ENCODE assay signal across 8 mouse cellular contexts in the genomic region with DNA sequence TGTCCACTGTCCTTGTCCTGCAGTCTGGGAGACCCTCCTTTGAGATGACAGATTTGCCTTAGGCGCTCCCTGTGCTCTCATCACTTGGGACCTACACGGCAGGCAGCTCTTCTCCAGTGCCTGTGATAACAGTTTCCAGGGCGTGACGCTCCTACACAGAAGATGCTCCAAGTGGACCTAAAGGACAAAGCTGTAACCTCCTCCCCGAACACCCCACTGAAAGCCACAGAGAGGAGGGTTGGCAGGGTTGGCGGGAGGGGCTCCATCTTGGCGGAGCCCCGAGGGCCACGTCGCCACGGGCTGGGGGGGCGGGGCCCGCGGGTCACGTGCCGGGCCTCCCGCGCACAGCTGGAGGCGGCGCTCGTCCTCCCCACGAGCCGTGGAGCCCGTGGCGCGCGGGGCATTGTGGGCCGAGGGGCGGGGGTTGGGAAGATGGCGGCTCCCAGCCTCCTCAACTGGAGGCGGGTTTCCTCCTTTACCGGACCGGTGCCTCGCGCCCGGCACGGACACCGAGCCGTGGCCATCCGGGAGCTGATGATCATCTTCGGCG. TPM values are rescaled to one million over a fixed set of nuclear protein-coding genes. Genes with fewer than 3 reads are reported as not detected.
DNase-seq lines count a peak whose midpoint lies in the region; ATAC-seq and TF ChIP-seq lines count a peak whose summit lies in the region.

No protein-coding gene starts in this region.

- peak overlapping the region; percentile 73 for H3K27ac ChIP-seq in forebrain, embryonic 12.5 days
- peak overlapping the region; percentile 58 for H3K27ac ChIP-seq in heart, postnatal 0 days (ENCODE audit: low read depth)
- H3K27ac ChIP-seq in liver, postnatal 0 days (ENCODE audit: low read depth) = peak overlapping the region; percentile 74
- H3K27ac ChIP-seq in neural tube, embryonic 13.5 days (replicated peaks) = peak overlapping the region; percentile 90

- H3K9ac ChIP-seq in forebrain, embryonic 12.5 days = peak overlapping the region; percentile 81
- peak overlapping the region; percentile 79 for H3K9ac ChIP-seq in heart, postnatal 0 days (replicated peaks; ENCODE audit: low read depth, low read length)
- H3K9ac ChIP-seq in liver, postnatal 0 days (replicated peaks) = peak overlapping the region; percentile 79
- H3K9ac ChIP-seq in neural tube, embryonic 13.5 days = peak overlapping the region; percentile 88

- peak overlapping the region; percentile 75 for H3K4me3 ChIP-seq in forebrain, embryonic 12.5 days (replicated peaks)
- peak overlapping the region; percentile 97 for H3K4me3 ChIP-seq in heart, postnatal 0 days (ENCODE audit: low read depth, low read length)
- peak overlapping the region; percentile 99 for H3K4me3 ChIP-seq in liver, postnatal 0 days (ENCODE audit: low read depth, low read length)
- peak overlapping the region; percentile 91 for H3K4me3 ChIP-seq in neural tube, embryonic 13.5 days

- under 1% methylated on average over 41 of the region's 42 CpGs for WGBS in forebrain, embryonic 12.5 days
- under 1% methylated on average over 42 of the region's 42 CpGs for WGBS in heart, postnatal 0 days
- under 1% methylated on average over 41 of the region's 42 CpGs for WGBS in liver, postnatal 0 days (ENCODE audit: insufficient replicate concordance)
- under 1% methylated on average over 42 of the region's 42 CpGs for WGBS in neural tube, embryonic 13.5 days

- TF ChIP-seq EP300 in heart, postnatal 0 days (IDR thresholded peaks at IDR 0.05; ENCODE audit: low read depth) = no peak
- TF ChIP-seq EP300 in liver, postnatal 0 days (IDR thresholded peaks at IDR 0.05; ENCODE audit: low read depth) = no peak

- H3K27me3 ChIP-seq in forebrain, embryonic 12.5 days = 0 out of 2 replicates have a peak, but pooled peaks cover 2% of the 10 kb centered on the region
- no peaks in the 10 kb centered on the region for H3K27me3 ChIP-seq in heart, postnatal 0 days (ENCODE audit: control insufficient read depth, insufficient read depth, low read length)
- no peaks in the 10 kb centered on the region for H3K27me3 ChIP-seq in liver, postnatal 0 days (ENCODE audit: insufficient read depth, low read length)
- no peaks in the 10 kb centered on the region for H3K27me3 ChIP-seq in neural tube, embryonic 13.5 days

- DNase-seq in ES-CJ7 (ENCODE audit: low read depth, low spot score) = peak; percentile 70
- DNase-seq in c-Kit-positive CD71-positive TER-119-positive erythroid progenitor cells, embryonic 14.5 days (ENCODE audit: low spot score) = peak; percentile 74
- peak; percentile 78 for DNase-seq in heart, postnatal 0 days (ENCODE audit: low spot score)
- peak; percentile 93 to 95 for DNase-seq in kidney, postnatal 4 days
- peak; percentile 93 for DNase-seq in liver, postnatal 0 days
- peak; percentile 55 for DNase-seq in telencephalon, adult 2 months (ENCODE audit: low read depth, low spot score)

- H3K4me1 ChIP-seq in forebrain, embryonic 12.5 days = peaks cover 15% of the 10 kb centered on the region
- H3K4me1 ChIP-seq in heart, postnatal 0 days (ENCODE audit: control insufficient read depth, insufficient read depth) = peaks cover 16% of the 10 kb centered on the region; the same call in 1 of the 2 replicates
- H3K4me1 ChIP-seq in liver, postnatal 0 days (ENCODE audit: insufficient read depth) = peaks cover 31% of the 10 kb centered on the region
- peaks cover 17% of the 10 kb centered on the region for H3K4me1 ChIP-seq in neural tube, embryonic 13.5 days (replicated peaks)

- TF ChIP-seq CTCF in heart, postnatal 0 days (IDR thresholded peaks at IDR 0.05; ENCODE audit: low read depth) = no peak
- no peak; the same call in 1 of the 2 replicates for TF ChIP-seq CTCF in liver, postnatal 0 days (IDR thresholded peaks at IDR 0.05; ENCODE audit: low read depth)

- peak overlapping the region; percentile 84 for H3K4me2 ChIP-seq in forebrain, embryonic 12.5 days
- peak overlapping the region; percentile 96 for H3K4me2 ChIP-seq in heart, postnatal 0 days (ENCODE audit: low read depth, low read length)
- H3K4me2 ChIP-seq in liver, postnatal 0 days (ENCODE audit: low read depth, low read length) = peak overlapping the region; percentile 99
- H3K4me2 ChIP-seq in neural tube, embryonic 13.5 days = peak overlapping the region; percentile 93

- peaks cover 3% of the 10 kb centered on the region for H3K36me3 ChIP-seq in forebrain, embryonic 12.5 days (replicated peaks)
- peaks cover 14% of the 10 kb centered on the region for H3K36me3 ChIP-seq in heart, postnatal 0 days (replicated peaks; ENCODE audit: control insufficient read depth, insufficient read depth, low read length)
- peaks cover 11% of the 10 kb centered on the region; the same call in 1 of the 2 replicates for H3K36me3 ChIP-seq in liver, postnatal 0 days (replicated peaks; ENCODE audit: insufficient read depth, low read length)
- H3K36me3 ChIP-seq in neural tube, embryonic 13.5 days = peaks cover 8% of the 10 kb centered on the region

- ATAC-seq in forebrain, embryonic 12.5 days (ENCODE audit: low FRiP score) = peak; percentile 97
- ATAC-seq in heart, postnatal 0 days (ENCODE audit: insufficient read depth, low read depth) = peak; percentile 95
- ATAC-seq in liver, postnatal 0 days = peak; percentile 97
- ATAC-seq in neural tube, embryonic 13.5 days (ENCODE audit: low read depth) = peak; percentile 95

- H3K9me3 ChIP-seq in forebrain, embryonic 12.5 days = no peaks in the 10 kb centered on the region
- no peaks in the 10 kb centered on the region for H3K9me3 ChIP-seq in heart, postnatal 0 days (replicated peaks; ENCODE audit: control insufficient read depth, low read length)
- H3K9me3 ChIP-seq in liver, postnatal 0 days (ENCODE audit: low read length) = no peaks in the 10 kb centered on the region
- H3K9me3 ChIP-seq in neural tube, embryonic 13.5 days = no peaks in the 10 kb centered on the region

RNA-seq across cellular contexts. Expression of gene Hcfc2, which starts 2.8 kb away (rescaled TPM):
- 46.9 and 50.0 TPM in 2 replicates for polyA plus RNA-seq in forebrain, embryonic 12.5 days (2016; fragmentation: Nextera tagmentation; extraction: Ambion mirVana)
- total RNA-seq in heart, postnatal 0 days (2014; rRNA removed; ENCODE audit: low replicate concordance) = 18.9 and 30.5 TPM in 2 replicates
- polyA plus RNA-seq in heart, postnatal 0 days (2015; fragmentation: Nextera tagmentation; extraction: Ambion mirVana) = 30.6 and 34.3 TPM in 2 replicates
- 9.3 and 11.9 TPM in 2 replicates for polyA plus RNA-seq in liver, postnatal 0 days (2015; fragmentation: Nextera tagmentation; extraction: Ambion mirVana)
- 42.0 and 42.3 TPM in 2 replicates for polyA plus RNA-seq in neural tube, embryonic 13.5 days (2015; fragmentation: Nextera tagmentation; extraction: Ambion mirVana)

RNA-seq across cellular contexts. Expression of gene Glt8d2, which starts 8.3 kb away (rescaled TPM):
- 2.8 and 2.9 TPM in 2 replicates for polyA plus RNA-seq in forebrain, embryonic 12.5 days (2016; fragmentation: Nextera tagmentation; extraction: Ambion mirVana)
- 6.6 and 9.5 TPM in 2 replicates for total RNA-seq in heart, postnatal 0 days (2014; rRNA removed; ENCODE audit: low replicate concordance)
- polyA plus RNA-seq in heart, postnatal 0 days (2015; fragmentation: Nextera tagmentation; extraction: Ambion mirVana) = 2.8 TPM in 2 replicates
- 0.12 and 0.25 TPM in 2 replicates for polyA plus RNA-seq in liver, postnatal 0 days (2015; fragmentation: Nextera tagmentation; extraction: Ambion mirVana)
- polyA plus RNA-seq in neural tube, embryonic 13.5 days (2015; fragmentation: Nextera tagmentation; extraction: Ambion mirVana) = 1.3 and 2.1 TPM in 2 replicates

Comparison
In these comparisons a context has a peak if more than half of its experiments do, and no peak if none do; other contexts are left out.
1. Peak in every context shown above with its lines: DNase-seq, ATAC-seq, H3K4me3 ChIP-seq and H3K27ac ChIP-seq.